Comparison of ENCODE assay signal across 22 mouse cellular contexts in the genomic region with DNA sequence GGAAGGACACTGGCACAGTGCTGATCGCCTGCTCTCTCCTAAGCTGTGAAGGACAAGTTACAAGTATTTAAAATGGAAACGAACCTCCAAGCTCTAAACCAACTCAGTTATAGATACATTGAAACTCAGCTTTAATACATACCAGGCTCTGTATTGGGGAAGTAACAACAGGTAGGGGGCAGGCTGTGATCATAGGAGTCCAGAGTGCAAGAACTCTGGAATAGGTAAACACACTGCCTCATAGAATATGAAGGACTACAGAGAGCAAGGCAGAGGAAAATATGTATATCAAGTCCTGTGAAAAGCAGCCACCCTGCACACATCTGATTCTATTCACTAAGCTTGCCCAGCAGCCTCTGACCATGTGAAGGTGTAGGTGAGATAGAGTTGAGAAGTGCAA.
DNase-seq lines count a peak whose midpoint lies in the region; ATAC-seq and TF ChIP-seq lines count a peak whose summit lies in the region.
"Had no signal": no experiment of that assay in that cellular context is flagged by ENCODE, and none has a peak within 500 bp of the region (broad histone marks: within the 10 kb centered on the region; RNA-seq: fewer than 3 reads in every experiment).

No protein-coding gene starts in this region.

- H3K9me3 ChIP-seq in hindbrain, postnatal 0 days (ENCODE audit: low read length): no peaks in the 10 kb centered on the region
- H3K9me3 ChIP-seq in hindbrain, embryonic 12.5 days (replicated peaks): no peaks in the 10 kb centered on the region
- no peaks in the 10 kb centered on the region for H3K9me3 ChIP-seq in liver, postnatal 0 days (ENCODE audit: low read length)
- H3K9me3 ChIP-seq in liver, embryonic 11.5 days (ENCODE audit: control insufficient read depth, low read length): no peaks in the 10 kb centered on the region
- H3K9me3 ChIP-seq: forebrain, embryonic 12.5 days; limb, embryonic 10.5 days; liver, embryonic 15.5 days; neural tube, embryonic 12.5 days had no signal

- no peak overlapping the region for H3K4me2 ChIP-seq in hindbrain, postnatal 0 days (ENCODE audit: low read depth, low read length)
- no peak overlapping the region for H3K4me2 ChIP-seq in hindbrain, embryonic 12.5 days (replicated peaks)
- H3K4me2 ChIP-seq in liver, postnatal 0 days (ENCODE audit: low read depth, low read length): no peak overlapping the region
- H3K4me2 ChIP-seq in liver, embryonic 11.5 days: no peak overlapping the region
- H3K4me2 ChIP-seq: forebrain, embryonic 12.5 days; hindbrain, embryonic 14.5 days; liver, embryonic 15.5 days; neural tube, embryonic 12.5 days had no signal

- no peaks in the 10 kb centered on the region for H3K36me3 ChIP-seq in hindbrain, postnatal 0 days (ENCODE audit: insufficient read depth, low read length)
- no peaks in the 10 kb centered on the region for H3K36me3 ChIP-seq in hindbrain, embryonic 12.5 days
- no peaks in the 10 kb centered on the region for H3K36me3 ChIP-seq in liver, postnatal 0 days (replicated peaks; ENCODE audit: insufficient read depth, low read length)
- no peaks in the 10 kb centered on the region for H3K36me3 ChIP-seq in liver, embryonic 11.5 days (ENCODE audit: control insufficient read depth, insufficient read depth, low read length)
- H3K36me3 ChIP-seq: forebrain, embryonic 12.5 days; limb, embryonic 10.5 days; liver, embryonic 15.5 days; neural tube, embryonic 12.5 days had no signal

- H3K4me1 ChIP-seq in hindbrain, postnatal 0 days (ENCODE audit: insufficient read depth, low read length): no peaks in the 10 kb centered on the region
- H3K4me1 ChIP-seq in hindbrain, embryonic 12.5 days: no peaks in the 10 kb centered on the region
- H3K4me1 ChIP-seq in liver, postnatal 0 days (ENCODE audit: insufficient read depth): no peaks in the 10 kb centered on the region; the same call in 1 of the 2 replicates
- 0 out of 2 replicates have a peak, but pooled peaks cover 4% of the 10 kb centered on the region for H3K4me1 ChIP-seq in liver, embryonic 11.5 days (replicated peaks; ENCODE audit: control insufficient read depth, insufficient read depth, low read length)
- H3K4me1 ChIP-seq: forebrain, embryonic 12.5 days; limb, embryonic 10.5 days; neural tube, embryonic 12.5 days had no signal

- ATAC-seq in hindbrain, postnatal 0 days: no peak
- ATAC-seq in hindbrain, embryonic 12.5 days (ENCODE audit: low FRiP score): no peak
- ATAC-seq in liver, postnatal 0 days: no peak
- ATAC-seq in liver, embryonic 11.5 days (replicated peaks; ENCODE audit: low FRiP score): no peak
- ATAC-seq in common myeloid progenitor, adult 5-6 weeks (replicated peaks; ENCODE audit: low read depth, poor library complexity, severe bottlenecking): 0 out of 2 replicates have a peak, but pooled peaks have one; percentile 32

- 87% methylated on average over 2 of the region's 2 CpGs for WGBS in hindbrain, postnatal 0 days
- WGBS in hindbrain, embryonic 12.5 days: 88% methylated on average over 2 of the region's 2 CpGs
- WGBS in liver, postnatal 0 days (ENCODE audit: insufficient replicate concordance): 81% methylated on average over 2 of the region's 2 CpGs
- WGBS in liver, embryonic 11.5 days: 80% methylated on average over 2 of the region's 2 CpGs

- no peak for DNase-seq in hindbrain, postnatal 0 days (ENCODE audit: low spot score)
- DNase-seq in liver, postnatal 0 days: no peak
- no peak for DNase-seq in liver, embryonic 11.5 days (ENCODE audit: low spot score)
- DNase-seq in CD4-positive helper T cell, adult 2 months (ENCODE audit: low read depth, low spot score): peak; percentile 3
- DNase-seq in adrenal gland, postnatal 10 days: no peak
- DNase-seq in cerebellum, adult 18-20 months: no peak
- DNase-seq: adrenal gland, postnatal 36 days; cerebellum, adult 8-10 months; gastrocnemius, postnatal 14 days; heart, postnatal 14 days; kidney, adult 11 months; kidney, postnatal 10 days; lung, postnatal 36 days; right cerebral cortex, adult 18-20 months; thymus, postnatal 25 days had no signal

- no peak overlapping the region for H3K27ac ChIP-seq in hindbrain, postnatal 0 days
- no peak overlapping the region for H3K27ac ChIP-seq in hindbrain, embryonic 12.5 days
- no peak overlapping the region for H3K27ac ChIP-seq in liver, postnatal 0 days (ENCODE audit: low read depth)
- no peak overlapping the region for H3K27ac ChIP-seq in liver, embryonic 11.5 days (ENCODE audit: low read depth, low read length)
- H3K27ac ChIP-seq: forebrain, embryonic 12.5 days; hindbrain, embryonic 14.5 days; limb, embryonic 10.5 days; liver, embryonic 15.5 days; neural tube, embryonic 12.5 days had no signal

- H3K27me3 ChIP-seq in hindbrain, postnatal 0 days (ENCODE audit: insufficient read depth, low read length): no peaks in the 10 kb centered on the region
- no peaks in the 10 kb centered on the region for H3K27me3 ChIP-seq in hindbrain, embryonic 12.5 days
- H3K27me3 ChIP-seq in liver, postnatal 0 days (ENCODE audit: insufficient read depth, low read length): no peaks in the 10 kb centered on the region
- no peaks in the 10 kb centered on the region for H3K27me3 ChIP-seq in liver, embryonic 11.5 days (replicated peaks; ENCODE audit: control insufficient read depth, insufficient read depth, low read length)
- H3K27me3 ChIP-seq: forebrain, embryonic 12.5 days; liver, embryonic 15.5 days; neural tube, embryonic 12.5 days had no signal

- TF ChIP-seq CTCF in hindbrain, postnatal 0 days (IDR thresholded peaks at IDR 0.05; ENCODE audit: low read depth): peak; percentile 33
- peak; percentile 53 for TF ChIP-seq CTCF in liver, postnatal 0 days (IDR thresholded peaks at IDR 0.05; ENCODE audit: low read depth)

- H3K4me3 ChIP-seq in hindbrain, postnatal 0 days (ENCODE audit: low read length): no peak overlapping the region
- no peak overlapping the region for H3K4me3 ChIP-seq in hindbrain, embryonic 12.5 days
- no peak overlapping the region for H3K4me3 ChIP-seq in liver, postnatal 0 days (ENCODE audit: low read depth, low read length)
- no peak overlapping the region for H3K4me3 ChIP-seq in liver, embryonic 11.5 days (ENCODE audit: low read depth, low read length)
- H3K4me3 ChIP-seq: forebrain, embryonic 12.5 days; limb, embryonic 10.5 days; liver, embryonic 15.5 days; neural tube, embryonic 12.5 days had no signal

- TF ChIP-seq EP300 in liver, postnatal 0 days (IDR thresholded peaks at IDR 0.05; ENCODE audit: low read depth): no peak

- no peak overlapping the region for H3K9ac ChIP-seq in hindbrain, postnatal 0 days (replicated peaks; ENCODE audit: low read length)
- H3K9ac ChIP-seq in hindbrain, embryonic 12.5 days: no peak overlapping the region
- no peak overlapping the region for H3K9ac ChIP-seq in liver, postnatal 0 days (replicated peaks)
- H3K9ac ChIP-seq in liver, embryonic 11.5 days (ENCODE audit: low read depth, low read length): no peak overlapping the region
- H3K9ac ChIP-seq: forebrain, embryonic 12.5 days; hindbrain, embryonic 14.5 days; liver, embryonic 15.5 days; neural tube, embryonic 12.5 days had no signal
